Mouse (Mus musculus) bone marrow macrophage, adult 2 months (primary cell): ENCODE data around the gene Cdk5rap3. TPM values are rescaled to one million over a fixed set of nuclear protein-coding genes. Genes with fewer than 3 reads are reported as not detected.

ENCODE experiments used
- H3K27ac ChIP-seq: 2 replicates; pipeline ENCODE4 v1.5.1; 2012; ENCODE audit warnings: low read depth, low read length; ENCODE audit not compliant: insufficient read depth
- H3K4me1 ChIP-seq: 2 replicates; pipeline ENCODE4 v1.6.1; 2012; ENCODE audit warnings: low read length; ENCODE audit not compliant: control insufficient read depth, insufficient read depth
- H3K4me3 ChIP-seq: 2 replicates; pipeline ENCODE4 v1.5.1; 2012; ENCODE audit warnings: mild to moderate bottlenecking, low read length, moderate library complexity; ENCODE audit not compliant: insufficient read depth
- CTCF ChIP-seq: IDR thresholded peaks from 2 replicates; pipeline ENCODE4 v1.5.1; 2012; ENCODE audit warnings: low read depth, mild to moderate bottlenecking, low read length, moderate library complexity
- POLR2A ChIP-seq: IDR thresholded peaks from 2 replicates; pipeline ENCODE4 v1.6.1; 2012; ENCODE audit warnings: mild to moderate bottlenecking, low read depth, low read length, borderline replicate concordance
- polyA plus RNA-seq: library from polyadenylated mRNA; stranded (reverse); fragments of >200 nt; gene quantifications from 2 replicates; pipeline ENCODE4 v1.2.4, GENCODE M21; 2012; ENCODE audit not compliant: missing spikeins, insufficient read depth, insufficient read length

Cdk5rap3 gene
- polyA plus RNA-seq, 1 experiment: 30.0 TPM

- Histone ChIP-seq H3K27ac (no peak overlapping the region), H3K4me1 (peaks cover 7% of the 10 kb centered on the region; the same call in 1 of the 2 replicates), H3K4me3 (no peak overlapping the region)
- TF ChIP-seq CTCF: no peak
- no peak for TF ChIP-seq POLR2A
Observed at GRCm38 (mm10) chr11:96934921-96935356, 18.6 kb upstream of the Cdk5rap3 start.

GRCm38 (mm10) chr11:96933562-96934276 lies 17.4 kb upstream of the Cdk5rap3 start:
- TF ChIP-seq POLR2A (no peak), CTCF (no peak)
- Histone ChIP-seq H3K4me1 (peaks cover 7% of the 10 kb centered on the region; the same call in 1 of the 2 replicates), H3K4me3 (no peak overlapping the region), H3K27ac (no peak overlapping the region)

GRCm38 (mm10) chr11:96931327-96932062 lies 15.2 kb upstream of the Cdk5rap3 start:
- peaks cover 7% of the 10 kb centered on the region; the same call in 1 of the 2 replicates for H3K4me1 ChIP-seq
- H3K4me3 ChIP-seq: no peak overlapping the region
- no peak for TF ChIP-seq POLR2A
- no peak for TF ChIP-seq CTCF
- no peak overlapping the region for H3K27ac ChIP-seq

- H3K4me1 ChIP-seq: peaks cover 5% of the 10 kb centered on the region; the same call in 1 of the 2 replicates
- H3K4me3 ChIP-seq: no peak overlapping the region
- H3K27ac ChIP-seq: no peak overlapping the region
- TF ChIP-seq POLR2A (no peak), CTCF (no peak)
Observed at GRCm38 (mm10) chr11:96929766-96930331, 13.6 kb upstream of the Cdk5rap3 start.

- TF ChIP-seq CTCF: no peak
- TF ChIP-seq POLR2A: no peak
- H3K4me1 ChIP-seq: peaks cover 4% of the 10 kb centered on the region; the same call in 1 of the 2 replicates
- no peak overlapping the region for H3K27ac ChIP-seq
- H3K4me3 ChIP-seq: no peak overlapping the region
Observed at GRCm38 (mm10) chr11:96929096-96929765, 12.9 kb upstream of the Cdk5rap3 start.

GRCm38 (mm10) chr11:96928691-96929090 lies 12.4 kb upstream of the Cdk5rap3 start:
- H3K4me3 ChIP-seq: no peak overlapping the region
- peaks cover 2% of the 10 kb centered on the region; the same call in 1 of the 2 replicates for H3K4me1 ChIP-seq
- H3K27ac ChIP-seq: no peak overlapping the region
- TF ChIP-seq CTCF: no peak
- no peak for TF ChIP-seq POLR2A

GRCm38 (mm10) chr11:96928088-96928487 lies 11.8 kb upstream of the Cdk5rap3 start, which contains the start of gene Prr15l:
Prr15l (plus strand) TSS chr11:96928104.
- H3K27ac ChIP-seq: no peak within 1 kb of the TSS

GRCm38 (mm10) chr11:96926587-96926986 lies 10.3 kb upstream of the Cdk5rap3 start:
- Histone ChIP-seq H3K27ac (no peak overlapping the region), H3K4me1 (no peaks in the 10 kb centered on the region), H3K4me3 (no peak overlapping the region)
- TF ChIP-seq POLR2A: no peak
- no peak for TF ChIP-seq CTCF

More at GRCm38 (mm10) chr11:96928088-96928487, 11.8 kb upstream of the Cdk5rap3 start, which contains the start of gene Prr15l:
- no peak within 1 kb of the TSS for H3K4me3 ChIP-seq
- no peak for TF ChIP-seq POLR2A
- TF ChIP-seq CTCF: no peak
- no peaks in the 10 kb centered on the region for H3K4me1 ChIP-seq

GRCm38 (mm10) chr11:96925469-96926148 lies 9.3 kb upstream of the Cdk5rap3 start:
- Histone ChIP-seq H3K4me3 (no peak overlapping the region), H3K4me1 (no peaks in the 10 kb centered on the region), H3K27ac (no peak overlapping the region)
- TF ChIP-seq CTCF (no peak), POLR2A (no peak)
